Mouse (Mus musculus) kidney, embryonic 14.5 days (tissue): ENCODE measurements around the gene Zcchc2. TPM values are rescaled to one million over a fixed set of nuclear protein-coding genes. Genes with fewer than 3 reads are reported as not detected.

Source experiments
- ATAC-seq: fragments of 200-750 bp; cut with Nextera tagmentation; 2 replicates; pipeline ENCODE4 v1.8.0; 2017; ENCODE audit warnings: moderate number of reproducible peaks, mild to moderate bottlenecking, moderate TSS enrichment, moderate library complexity; ENCODE audit not compliant: low FRiP score, low TSS enrichment
- H3K27ac ChIP-seq: fragments of 300-500 bp; sonication (generic); 2 replicates; pipeline ENCODE4 v1.5.1; 2014; ENCODE audit warnings: low read depth, mild to moderate bottlenecking, low read length, moderate library complexity, mixed read lengths
- H3K27me3 ChIP-seq: fragments of 300-500 bp; sonication (generic); 2 replicates; pipeline ENCODE4 v1.6.1; 2014; ENCODE audit warnings: mild to moderate bottlenecking, low read length; ENCODE audit not compliant: control insufficient read depth, insufficient read depth
- H3K36me3 ChIP-seq: fragments of 300-500 bp; sonication (generic); 2 replicates; pipeline ENCODE4 v1.6.1; 2014; ENCODE audit warnings: low read length, mixed read lengths; ENCODE audit not compliant: control insufficient read depth, insufficient read depth
- H3K4me1 ChIP-seq: fragments of 300-500 bp; sonication (generic); 2 replicates; pipeline ENCODE4 v1.6.1; 2014; ENCODE audit warnings: low read length, mixed read lengths; ENCODE audit not compliant: control insufficient read depth, insufficient read depth
- H3K4me2 ChIP-seq: fragments of 300-500 bp; sonication (generic); replicated peaks from 2 replicates; pipeline ENCODE4 v1.6.1; 2014; ENCODE audit warnings: low read depth, mild to moderate bottlenecking, low read length
- H3K4me3 ChIP-seq: fragments of 300-500 bp; sonication (generic); 2 replicates; pipeline ENCODE4 v1.5.1; 2014; ENCODE audit warnings: mild to moderate bottlenecking, low read length
- H3K9ac ChIP-seq: fragments of 300-500 bp; sonication (generic); 2 replicates; pipeline ENCODE4 v1.6.1; 2014; ENCODE audit warnings: low read depth, mild to moderate bottlenecking, low read length, moderate library complexity
- H3K9me3 ChIP-seq: fragments of 300-500 bp; sonication (generic); 2 replicates; pipeline ENCODE4 v1.6.1; 2016; ENCODE audit warnings: low read length; ENCODE audit not compliant: control insufficient read depth
- WGBS: fragments of 180-500 bp; shearing (Covaris S2); extraction: QIAGEN DNeasy Blood & Tissue Kit; methylation state at CpG from one replicate; pipeline ENCODE4 v1.1.7; 2014; 5-methylcytosine and 5-hydroxymethylcytosine counted together
- polyA plus RNA-seq: library from polyadenylated mRNA; unstranded; fragments of >200 nt; fragmentation: Nextera tagmentation; extraction: Ambion mirVana; gene quantifications from 2 replicates; pipeline ENCODE4 v1.2.1, GENCODE M21; 2014

Zcchc2 gene
- polyA plus RNA-seq, 1 experiment from 2014 or later, result 5.0 TPM

- WGBS, result under 1% methylated on average over 36 of the region's 37 CpGs
- H3K9ac ChIP-seq, result peak overlapping the region; percentile 72
- no peaks in the 10 kb centered on the region for H3K36me3 ChIP-seq
- H3K4me2 ChIP-seq, result peak overlapping the region; percentile 79
- H3K27ac ChIP-seq, result peak overlapping the region; percentile 81
- ATAC-seq, result peak; percentile 73
- peaks cover 31% of the 10 kb centered on the region for H3K4me1 ChIP-seq
- no peaks in the 10 kb centered on the region for H3K9me3 ChIP-seq
- no peaks in the 10 kb centered on the region for H3K27me3 ChIP-seq
- H3K4me3 ChIP-seq, result peak overlapping the region; percentile 86
These were observed 3.5 kb downstream of the Zcchc2 start for GRCm38 (mm10) chr1:105993601-105994209.

GRCm38 (mm10) chr1:105995966-105996365, 5.8 kb downstream of the Zcchc2 start:
- Histone ChIP-seq H3K27ac (no peak overlapping the region), H3K27me3 (no peaks in the 10 kb centered on the region), H3K4me3 (no peak overlapping the region), H3K4me2 (no peak overlapping the region), H3K9me3 (no peaks in the 10 kb centered on the region), H3K4me1 (peaks cover 40% of the 10 kb centered on the region), H3K9ac (no peak overlapping the region), H3K36me3 (no peaks in the 10 kb centered on the region)
- ATAC-seq, result no peak
- WGBS, result 67% methylated on average over 2 of the region's 2 CpGs

- Histone ChIP-seq H3K4me2 (no peak overlapping the region), H3K27ac (no peak overlapping the region), H3K9ac (no peak overlapping the region), H3K4me3 (no peak overlapping the region), H3K9me3 (no peaks in the 10 kb centered on the region), H3K27me3 (no peaks in the 10 kb centered on the region), H3K4me1 (peaks cover 34% of the 10 kb centered on the region), H3K36me3 (no peaks in the 10 kb centered on the region)
- WGBS, result 44% methylated on average over 3 of the region's 3 CpGs
- no peak for ATAC-seq
These were observed 7.1 kb downstream of the Zcchc2 start for GRCm38 (mm10) chr1:105997282-105997681.

GRCm38 (mm10) chr1:105999802-106000201, 9.6 kb downstream of the Zcchc2 start:
- no peak overlapping the region for H3K9ac ChIP-seq
- ATAC-seq, result peak; percentile 58
- WGBS, result 43% methylated on average over 2 of the region's 2 CpGs
- no peak overlapping the region for H3K4me2 ChIP-seq
- peaks cover 8% of the 10 kb centered on the region for H3K36me3 ChIP-seq
- H3K4me3 ChIP-seq, result no peak overlapping the region
- no peaks in the 10 kb centered on the region for H3K27me3 ChIP-seq
- peaks cover 21% of the 10 kb centered on the region for H3K4me1 ChIP-seq
- H3K27ac ChIP-seq, result peak overlapping the region; percentile 15; the same call in 1 of the 2 replicates
- no peaks in the 10 kb centered on the region for H3K9me3 ChIP-seq

- H3K9me3 ChIP-seq, result no peaks in the 10 kb centered on the region
- no peak overlapping the region for H3K9ac ChIP-seq
- no peak overlapping the region for H3K4me3 ChIP-seq
- WGBS, result 81% methylated on average over 1 of the region's 1 CpGs
- H3K27me3 ChIP-seq, result no peaks in the 10 kb centered on the region
- H3K4me2 ChIP-seq, result no peak overlapping the region
- no peaks in the 10 kb centered on the region for H3K4me1 ChIP-seq
- no peak overlapping the region for H3K27ac ChIP-seq
- ATAC-seq, result no peak
- peaks cover 52% of the 10 kb centered on the region for H3K36me3 ChIP-seq
These were observed 17.4 kb downstream of the Zcchc2 start for GRCm38 (mm10) chr1:106007581-106007980.

- Histone ChIP-seq H3K4me2 (no peak overlapping the region), H3K9me3 (no peaks in the 10 kb centered on the region), H3K27ac (no peak overlapping the region), H3K27me3 (no peaks in the 10 kb centered on the region), H3K36me3 (peaks cover 50% of the 10 kb centered on the region), H3K4me3 (no peak overlapping the region), H3K4me1 (no peaks in the 10 kb centered on the region), H3K9ac (no peak overlapping the region)
- WGBS, result 80% methylated on average over 7 of the region's 7 CpGs
- no peak for ATAC-seq
These were observed 20.9 kb downstream of the Zcchc2 start for GRCm38 (mm10) chr1:106011097-106011496.

GRCm38 (mm10) chr1:106013759-106014158, 23.6 kb downstream of the Zcchc2 start:
- 93% methylated on average over 2 of the region's 2 CpGs for WGBS
- H3K27ac ChIP-seq, result no peak overlapping the region
- no peaks in the 10 kb centered on the region for H3K4me1 ChIP-seq
- H3K27me3 ChIP-seq, result no peaks in the 10 kb centered on the region
- no peak for ATAC-seq
- peaks cover 53% of the 10 kb centered on the region for H3K36me3 ChIP-seq
- H3K9me3 ChIP-seq, result no peaks in the 10 kb centered on the region
- H3K4me2 ChIP-seq, result no peak overlapping the region
- no peak overlapping the region for H3K4me3 ChIP-seq
- no peak overlapping the region for H3K9ac ChIP-seq

GRCm38 (mm10) chr1:106016262-106016661, 26.1 kb downstream of the Zcchc2 start:
- Histone ChIP-seq H3K36me3 (peaks cover 67% of the 10 kb centered on the region), H3K4me1 (no peaks in the 10 kb centered on the region), H3K27ac (no peak overlapping the region), H3K9ac (no peak overlapping the region), H3K4me2 (no peak overlapping the region), H3K27me3 (no peaks in the 10 kb centered on the region), H3K9me3 (no peaks in the 10 kb centered on the region), H3K4me3 (no peak overlapping the region)
- ATAC-seq, result no peak
- 88% methylated on average over 6 of the region's 6 CpGs for WGBS

GRCm38 (mm10) chr1:106019854-106020253, 29.6 kb downstream of the Zcchc2 start:
- peaks cover 77% of the 10 kb centered on the region for H3K36me3 ChIP-seq
- no peak overlapping the region for H3K9ac ChIP-seq
- no peaks in the 10 kb centered on the region for H3K4me1 ChIP-seq
- no peak overlapping the region for H3K4me2 ChIP-seq
- H3K27ac ChIP-seq, result no peak overlapping the region
- no peak overlapping the region for H3K4me3 ChIP-seq
- no peaks in the 10 kb centered on the region for H3K9me3 ChIP-seq
- 78% methylated on average over 6 of the region's 6 CpGs for WGBS
- no peaks in the 10 kb centered on the region for H3K27me3 ChIP-seq
- ATAC-seq, result no peak
